Mouse (Mus musculus) midbrain, embryonic 16.5 days (tissue): ENCODE data around the gene 2010111I01Rik. TPM values are rescaled to one million over a fixed set of nuclear protein-coding genes. Genes with fewer than 3 reads are reported as not detected.
A peak's percentile ranks its signal among the peaks of the same experiment; 100 is the strongest.

ENCODE experiments used
- ATAC-seq: fragments of 200-750 bp; cut with Nextera tagmentation; 2 replicates; pipeline ENCODE4 v1.8.0; 2017; ENCODE audit warnings: moderate TSS enrichment
- H3K27ac ChIP-seq: fragments of 300-500 bp; sonication (generic); 2 replicates; pipeline ENCODE4 v1.5.1; 2014; ENCODE audit warnings: mild to moderate bottlenecking, low read length, mixed read lengths
- H3K27me3 ChIP-seq: fragments of 300-500 bp; sonication (generic); 2 replicates; pipeline ENCODE4 v1.6.1; 2014; ENCODE audit warnings: low read depth, low read length, mixed read lengths; ENCODE audit not compliant: control insufficient read depth, insufficient read depth
- H3K36me3 ChIP-seq: fragments of 300-500 bp; sonication (generic); 2 replicates; pipeline ENCODE4 v1.6.1; 2014; ENCODE audit warnings: mild to moderate bottlenecking, low read length, moderate library complexity, mixed read lengths; ENCODE audit not compliant: control insufficient read depth, insufficient read depth
- H3K4me1 ChIP-seq: fragments of 300-500 bp; sonication (generic); 2 replicates; pipeline ENCODE4 v1.6.1; 2014; ENCODE audit warnings: mild to moderate bottlenecking, low read length, mixed read lengths; ENCODE audit not compliant: control insufficient read depth, insufficient read depth
- H3K4me2 ChIP-seq: fragments of 300-500 bp; sonication (generic); 2 replicates; pipeline ENCODE4 v1.6.1; 2014; ENCODE audit warnings: mild to moderate bottlenecking, low read length, mixed read lengths
- H3K4me3 ChIP-seq: fragments of 300-500 bp; sonication (generic); 2 replicates; pipeline ENCODE4 v1.5.1; 2014; ENCODE audit warnings: low read depth, mild to moderate bottlenecking, low read length, moderate library complexity, mixed read lengths
- H3K9ac ChIP-seq: fragments of 300-500 bp; sonication (generic); 2 replicates; pipeline ENCODE4 v1.6.1; 2014; ENCODE audit warnings: low read depth, low read length, mixed read lengths
- H3K9me3 ChIP-seq: fragments of 300-500 bp; sonication (generic); replicated peaks from 2 replicates; pipeline ENCODE4 v1.6.1; 2014; ENCODE audit warnings: mild to moderate bottlenecking, low read length, mixed read lengths; ENCODE audit not compliant: control insufficient read depth, poor library complexity, severe bottlenecking
- WGBS: fragments of 180-500 bp; shearing (Covaris S2); extraction: QIAGEN DNeasy Blood & Tissue Kit; methylation state at CpG from one replicate; pipeline ENCODE4 v1.1.7; 2014; 5-methylcytosine and 5-hydroxymethylcytosine counted together
- polyA plus RNA-seq: library from polyadenylated mRNA; unstranded; fragments of >200 nt; fragmentation: Nextera tagmentation; extraction: Ambion mirVana; gene quantifications from 2 replicates; pipeline ENCODE4 v1.2.1, GENCODE M21; 2015

2010111I01Rik gene
- 25.5 and 27.4 TPM in 2 replicates for polyA plus RNA-seq

DNA sequence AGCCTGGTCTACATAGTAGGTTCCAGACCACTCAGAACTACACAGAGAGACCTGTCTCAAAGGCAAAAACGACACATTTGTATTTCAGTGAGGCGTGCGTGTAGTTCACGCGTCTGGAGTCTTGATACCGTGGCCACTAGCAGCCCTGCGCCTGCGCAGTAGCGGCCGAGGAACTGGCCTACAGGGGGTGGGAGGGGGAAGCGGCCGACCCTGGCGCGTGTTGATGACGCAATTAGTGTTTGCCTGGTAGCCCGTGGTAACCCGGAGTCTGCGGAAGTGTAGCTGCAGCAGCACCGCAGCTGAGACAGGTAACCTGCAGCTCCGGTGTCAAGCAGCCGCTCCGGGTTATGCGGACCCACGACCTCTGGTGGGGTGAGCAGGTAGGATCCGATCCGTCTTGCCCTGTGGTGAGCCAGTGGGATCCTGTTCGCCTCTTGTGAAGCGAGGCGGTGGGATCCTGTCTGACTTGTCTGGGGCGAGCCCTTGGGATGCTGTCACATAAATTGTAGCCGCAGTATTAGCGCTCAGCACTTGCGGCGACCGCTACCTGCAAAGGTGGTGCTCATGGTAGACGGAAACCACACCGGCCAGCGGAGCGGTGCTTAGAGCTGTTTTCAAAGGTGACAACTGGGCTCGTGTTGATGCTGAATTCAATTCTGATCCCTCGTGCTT lies at the start of gene 2010111I01Rik:
TSS of gene 2010111I01Rik (plus strand) at position 254 of the 672 bp plus-strand sequence.
- Histone ChIP-seq H3K27me3 (no peaks in the 10 kb centered on the region), H3K9ac (peak within 1 kb of the TSS; percentile 81), H3K4me3 (peak within 1 kb of the TSS; percentile 77), H3K36me3 (no peaks in the 10 kb centered on the region), H3K4me2 (peak within 1 kb of the TSS; percentile 71), H3K27ac (peak within 1 kb of the TSS; percentile 53; the same call in 1 of the 2 replicates), H3K9me3 (no peaks in the 10 kb centered on the region), H3K4me1 (peaks cover 7% of the 10 kb centered on the region)
- peak; percentile 95 for ATAC-seq
- WGBS, result 1% methylated on average over 41 of the region's 41 CpGs

- Histone ChIP-seq H3K27me3 (no peaks in the 10 kb centered on the region), H3K36me3 (no peaks in the 10 kb centered on the region), H3K4me1 (no peaks in the 10 kb centered on the region), H3K4me3 (no peak overlapping the region), H3K9me3 (no peaks in the 10 kb centered on the region), H3K27ac (no peak overlapping the region), H3K9ac (no peak overlapping the region), H3K4me2 (no peak overlapping the region)
- WGBS, result 79% methylated on average over 4 of the region's 4 CpGs
- no peak for ATAC-seq
These were observed 48.0 kb upstream of the 2010111I01Rik start for GRCm38 (mm10) chr13:62916675-62917074.

GRCm38 (mm10) chr13:62917416-62918110 lies 47.1 kb upstream of the 2010111I01Rik start:
- Histone ChIP-seq H3K4me3 (no peak overlapping the region), H3K27ac (0 out of 2 replicates have a peak overlapping the region, but pooled peaks have one; percentile 28), H3K9ac (no peak overlapping the region), H3K4me1 (no peaks in the 10 kb centered on the region), H3K9me3 (no peaks in the 10 kb centered on the region), H3K4me2 (no peak overlapping the region), H3K27me3 (no peaks in the 10 kb centered on the region), H3K36me3 (no peaks in the 10 kb centered on the region)
- WGBS, result 57% methylated on average over 1 of the region's 1 CpGs
- peak; percentile 72; the same call in 1 of the 2 replicates for ATAC-seq

- H3K4me1 ChIP-seq, result no peaks in the 10 kb centered on the region
- no peak overlapping the region for H3K4me2 ChIP-seq
- H3K27ac ChIP-seq, result no peak overlapping the region
- no peak overlapping the region for H3K9ac ChIP-seq
- H3K9me3 ChIP-seq, result no peaks in the 10 kb centered on the region
- ATAC-seq, result 0 out of 2 replicates have a peak, but pooled peaks have one; percentile 36
- H3K27me3 ChIP-seq, result no peaks in the 10 kb centered on the region
- no peaks in the 10 kb centered on the region for H3K36me3 ChIP-seq
- 42% methylated on average over 11 of the region's 11 CpGs for WGBS
- H3K4me3 ChIP-seq, result no peak overlapping the region
These were observed 44.9 kb upstream of the 2010111I01Rik start for GRCm38 (mm10) chr13:62919647-62920341.

- no peak overlapping the region for H3K4me3 ChIP-seq
- H3K4me2 ChIP-seq, result no peak overlapping the region
- H3K9me3 ChIP-seq, result no peaks in the 10 kb centered on the region
- no peak overlapping the region for H3K9ac ChIP-seq
- H3K27ac ChIP-seq, result no peak overlapping the region
- no peaks in the 10 kb centered on the region for H3K4me1 ChIP-seq
- WGBS, result 72% methylated on average over 3 of the region's 3 CpGs
- H3K27me3 ChIP-seq, result no peaks in the 10 kb centered on the region
- H3K36me3 ChIP-seq, result no peaks in the 10 kb centered on the region
- no peak for ATAC-seq
These were observed 42.0 kb upstream of the 2010111I01Rik start for GRCm38 (mm10) chr13:62922645-62923044.

DNA sequence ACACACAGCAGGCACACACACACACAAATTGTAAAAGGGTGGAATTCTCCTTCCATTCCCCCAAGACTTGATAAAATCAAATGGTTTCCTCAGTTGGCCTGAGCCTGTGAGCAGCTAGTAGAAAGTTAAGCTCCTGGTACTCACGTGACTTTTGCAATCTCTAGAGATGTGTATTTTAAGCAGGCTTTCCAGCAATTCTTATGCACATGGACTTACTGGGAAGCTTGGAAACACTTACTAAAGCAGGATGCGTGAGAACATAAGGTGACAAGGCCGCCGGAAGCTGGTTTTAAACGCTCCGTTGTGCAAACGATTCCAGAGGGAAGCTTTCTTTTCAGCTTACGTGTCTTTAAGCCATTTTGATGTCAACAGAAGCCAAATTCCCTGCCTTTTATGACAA lies 41.5 kb upstream of the 2010111I01Rik start:
- WGBS, result 68% methylated on average over 8 of the region's 8 CpGs
- no peak for ATAC-seq
- H3K27me3 ChIP-seq, result no peaks in the 10 kb centered on the region
- H3K9ac ChIP-seq, result no peak overlapping the region
- no peaks in the 10 kb centered on the region for H3K9me3 ChIP-seq
- H3K36me3 ChIP-seq, result no peaks in the 10 kb centered on the region
- H3K27ac ChIP-seq, result no peak overlapping the region
- no peak overlapping the region for H3K4me3 ChIP-seq
- H3K4me1 ChIP-seq, result no peaks in the 10 kb centered on the region
- no peak overlapping the region for H3K4me2 ChIP-seq

- Histone ChIP-seq H3K4me3 (no peak overlapping the region), H3K4me2 (no peak overlapping the region), H3K27ac (no peak overlapping the region), H3K36me3 (no peaks in the 10 kb centered on the region), H3K4me1 (no peaks in the 10 kb centered on the region), H3K27me3 (no peaks in the 10 kb centered on the region), H3K9me3 (no peaks in the 10 kb centered on the region), H3K9ac (no peak overlapping the region)
- peak; percentile 39; the same call in 1 of the 2 replicates for ATAC-seq
- WGBS, result 77% methylated on average over 1 of the region's 1 CpGs
These were observed 38.2 kb upstream of the 2010111I01Rik start for GRCm38 (mm10) chr13:62926479-62926878.

GRCm38 (mm10) chr13:62927470-62927869 lies 37.2 kb upstream of the 2010111I01Rik start:
- H3K4me2 ChIP-seq, result no peak overlapping the region
- 93% methylated on average over 1 of the region's 1 CpGs for WGBS

More at GRCm38 (mm10) chr13:62927470-62927869, 37.2 kb upstream of the 2010111I01Rik start:
- no peak for ATAC-seq
- H3K9ac ChIP-seq, result no peak overlapping the region
- H3K4me1 ChIP-seq, result no peaks in the 10 kb centered on the region
- H3K4me3 ChIP-seq, result no peak overlapping the region
- H3K9me3 ChIP-seq, result no peaks in the 10 kb centered on the region
- no peak overlapping the region for H3K27ac ChIP-seq
- no peaks in the 10 kb centered on the region for H3K36me3 ChIP-seq
- no peaks in the 10 kb centered on the region for H3K27me3 ChIP-seq
